Mouse (Mus musculus): ENCODE measurements around the gene Olfr820.
"Not testable (repeated sequence)": the region's sequence is repeated elsewhere in the genome, so short reads cannot be mapped to it uniquely, and the experiment has no call there.

DNA sequence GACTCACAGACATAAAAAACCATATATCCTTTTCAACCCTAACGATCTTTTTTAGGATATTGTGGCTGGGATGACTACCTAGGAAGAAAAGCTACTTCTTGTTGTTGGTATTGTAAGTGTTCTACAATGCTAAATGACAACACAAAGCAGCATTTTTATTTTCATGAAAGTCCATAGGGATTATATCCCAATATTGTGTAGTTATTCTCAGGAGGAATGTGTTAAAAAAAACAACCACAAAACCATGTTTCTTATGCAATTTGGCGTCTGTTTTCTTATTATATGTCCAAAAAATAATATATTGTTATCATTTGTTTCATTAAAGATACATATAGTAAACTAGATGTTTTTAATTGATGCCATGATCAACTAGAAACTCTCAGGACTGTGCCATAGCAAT is 45.3 kb upstream of the Olfr820 start, which contains the start of gene Olfr819:
- not testable (repeated sequence) for TF ChIP-seq MYOD1 (IDR thresholded peaks at IDR 0.05; ENCODE audit: control insufficient read depth in 1 of 3, insufficient read length in 2 of 3, low read depth in 2 of 3); USF1 (IDR thresholded peaks at IDR 0.05; ENCODE audit: low read depth); TCF3 (IDR thresholded peaks at IDR 0.05; ENCODE audit: insufficient read length, low read depth); POLR2A (IDR thresholded peaks at IDR 0.05; ENCODE audit: insufficient read length, low read depth); POLR2AphosphoS2 (IDR thresholded peaks at IDR 0.05; ENCODE audit: insufficient read length, low read depth); TCF12 (IDR thresholded peaks at IDR 0.05; ENCODE audit: insufficient read depth, poor library complexity, severe bottlenecking); E2F4 (IDR thresholded peaks at IDR 0.05; ENCODE audit: insufficient read depth)

All from myocyte (in vitro differentiated cells).